In the genomic region with DNA sequence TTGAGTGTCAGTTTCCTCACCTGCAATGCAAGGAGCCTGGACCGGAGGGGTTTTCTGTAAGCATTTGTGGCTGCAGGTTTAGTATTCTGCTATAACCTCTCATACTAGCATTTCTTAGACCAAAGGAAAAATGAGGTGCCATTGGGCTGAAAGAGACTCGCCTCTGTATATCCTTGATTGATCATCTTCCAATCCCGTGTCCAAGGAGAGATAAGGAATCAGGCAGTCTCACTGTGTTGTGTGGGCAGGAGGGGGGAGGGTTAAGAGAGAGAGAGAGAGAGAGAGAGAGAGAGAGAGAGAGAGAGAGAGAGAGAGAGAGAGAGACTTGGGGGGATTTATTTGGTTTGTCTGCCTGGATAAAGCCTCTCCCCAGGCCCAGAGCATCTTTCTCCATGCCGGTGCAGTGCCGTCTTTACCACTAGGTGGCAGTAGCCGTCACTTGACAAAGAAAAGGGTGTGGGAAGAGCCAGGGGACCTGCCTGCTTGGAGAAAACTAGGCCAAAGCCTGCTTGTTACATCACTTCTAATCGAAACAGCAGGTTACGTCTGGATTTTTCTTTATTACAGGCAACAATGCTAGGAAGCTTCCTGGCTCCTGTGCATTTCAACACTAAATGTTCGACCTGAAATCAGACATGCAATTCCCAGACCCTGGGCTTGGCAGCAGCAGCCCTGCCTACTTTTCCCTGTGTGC, we compare ENCODE assay signal across 9 mouse cellular contexts. TPM values are rescaled to one million over a fixed set of nuclear protein-coding genes. Genes with fewer than 3 reads are reported as not detected.
DNase-seq lines count a peak whose midpoint lies in the region; ATAC-seq and TF ChIP-seq lines count a peak whose summit lies in the region.
"Had no signal": no experiment of that assay in that cellular context is flagged by ENCODE, and none has a peak within 500 bp of the region (broad histone marks: within the 10 kb centered on the region; RNA-seq: fewer than 3 reads in every experiment).

No protein-coding gene starts in this region.

- peak; percentile 27; the same call in 1 of the 2 replicates for TF ChIP-seq CTCF in G1E (IDR thresholded peaks at IDR 0.05; ENCODE audit: low read depth, low read length)
- TF ChIP-seq CTCF in heart, postnatal 0 days (IDR thresholded peaks at IDR 0.05; ENCODE audit: low read depth) = peak; percentile 96

- no peaks in the 10 kb centered on the region for H3K36me3 ChIP-seq in G1E (replicated peaks)
- no peaks in the 10 kb centered on the region for H3K36me3 ChIP-seq in forebrain, embryonic 13.5 days (ENCODE audit: poor library complexity, severe bottlenecking)
- H3K36me3 ChIP-seq in heart, postnatal 0 days (replicated peaks; ENCODE audit: control insufficient read depth, insufficient read depth, low read length) = no peaks in the 10 kb centered on the region
- H3K36me3 ChIP-seq in lung, embryonic 16.5 days (ENCODE audit: control insufficient read depth, insufficient read depth, low read length) = no peaks in the 10 kb centered on the region

- no peak overlapping the region for H3K4me3 ChIP-seq in G1E (ENCODE audit: low read depth, low read length)
- no peak overlapping the region for H3K4me3 ChIP-seq in forebrain, embryonic 13.5 days
- no peak overlapping the region for H3K4me3 ChIP-seq in heart, postnatal 0 days (ENCODE audit: low read depth, low read length)
- no peak overlapping the region for H3K4me3 ChIP-seq in lung, embryonic 16.5 days (ENCODE audit: low read length)

- H3K9me3 ChIP-seq in G1E (replicated peaks) = peaks cover 49% of the 10 kb centered on the region
- H3K9me3 ChIP-seq in forebrain, embryonic 13.5 days (replicated peaks) = no peaks in the 10 kb centered on the region
- H3K9me3 ChIP-seq in heart, postnatal 0 days (replicated peaks; ENCODE audit: control insufficient read depth, low read length) = no peaks in the 10 kb centered on the region
- H3K9me3 ChIP-seq in lung, embryonic 16.5 days (ENCODE audit: control insufficient read depth, low read length) = no peaks in the 10 kb centered on the region

- no peak for DNase-seq in G1E (ENCODE audit: low spot score)
- peak; percentile 17 for DNase-seq in c-Kit-negative CD71-positive TER-119-positive erythroid progenitor cells, embryonic 14.5 days (ENCODE audit: low read depth, low spot score)
- DNase-seq in heart, postnatal 0 days (ENCODE audit: low spot score) = peak; percentile 82
- peak; percentile 92 for DNase-seq in layer of hippocampus, adult 11-12 months (ENCODE audit: low spot score)
- peak; percentile 79 for DNase-seq in retina, postnatal 7 days (ENCODE audit: low read depth, low spot score)
- peak; percentile 71 to 84 for DNase-seq in urinary bladder, postnatal 4 days (ENCODE audit: low spot score in 2 of 2)

- H3K9ac ChIP-seq in forebrain, embryonic 13.5 days = peak overlapping the region; percentile 40
- no peak overlapping the region for H3K9ac ChIP-seq in heart, postnatal 0 days (replicated peaks; ENCODE audit: low read depth, low read length)
- no peak overlapping the region for H3K9ac ChIP-seq in lung, embryonic 16.5 days (ENCODE audit: low read length)

- peak overlapping the region; percentile 65; the same call in 1 of the 2 replicates for H3K27ac ChIP-seq in forebrain, embryonic 13.5 days
- no peak overlapping the region for H3K27ac ChIP-seq in heart, postnatal 0 days (ENCODE audit: low read depth)
- H3K27ac ChIP-seq in lung, embryonic 16.5 days (ENCODE audit: low read length) = no peak overlapping the region

- no peak overlapping the region for H3K4me2 ChIP-seq in forebrain, embryonic 13.5 days
- H3K4me2 ChIP-seq in heart, postnatal 0 days (ENCODE audit: low read depth, low read length) = no peak overlapping the region
- no peak overlapping the region for H3K4me2 ChIP-seq in lung, embryonic 16.5 days (ENCODE audit: low read depth, low read length)

- no peaks in the 10 kb centered on the region for H3K27me3 ChIP-seq in G1E (ENCODE audit: insufficient read depth, low read length)
- H3K27me3 ChIP-seq in forebrain, embryonic 13.5 days = no peaks in the 10 kb centered on the region
- H3K27me3 ChIP-seq in heart, postnatal 0 days (ENCODE audit: control insufficient read depth, insufficient read depth, low read length) = no peaks in the 10 kb centered on the region
- H3K27me3 ChIP-seq in lung, embryonic 16.5 days (ENCODE audit: control insufficient read depth, insufficient read depth, low read depth, low read length) = no peaks in the 10 kb centered on the region

- no peak for ATAC-seq in G1E (ENCODE audit: extremely low read depth, insufficient number of reproducible peaks, low FRiP score, poor library complexity, severe bottlenecking)
- ATAC-seq in forebrain, embryonic 13.5 days = peak; percentile 95
- peak; percentile 70; the same call in 1 of the 2 replicates for ATAC-seq in heart, postnatal 0 days (ENCODE audit: insufficient read depth, low read depth)
- ATAC-seq in lung, embryonic 16.5 days (ENCODE audit: low read depth) = peak; percentile 65; the same call in 1 of the 2 replicates

- TF ChIP-seq EP300 in heart, postnatal 0 days (IDR thresholded peaks at IDR 0.05; ENCODE audit: low read depth) = no peak

- 34% methylated on average over 9 of the region's 9 CpGs for WGBS in forebrain, embryonic 13.5 days
- 33% methylated on average over 9 of the region's 9 CpGs for WGBS in heart, postnatal 0 days
- 20% methylated on average over 9 of the region's 9 CpGs for WGBS in lung, embryonic 16.5 days

- H3K4me1 ChIP-seq in G1E (ENCODE audit: insufficient read depth, low read depth, low read length) = no peaks in the 10 kb centered on the region
- H3K4me1 ChIP-seq in forebrain, embryonic 13.5 days = peaks cover 12% of the 10 kb centered on the region; the same call in 1 of the 2 replicates
- H3K4me1 ChIP-seq in heart, postnatal 0 days (ENCODE audit: control insufficient read depth, insufficient read depth) = no peaks in the 10 kb centered on the region
- H3K4me1 ChIP-seq in lung, embryonic 16.5 days (replicated peaks; ENCODE audit: control insufficient read depth, insufficient read depth, low read length) = no peaks in the 10 kb centered on the region

RNA-seq across cellular contexts. Expression of a gene that starts 56.1 kb away (rescaled TPM):
- total RNA-seq in G1E (2014; fragmentation: Nextera tagmentation) (not detected in 2 replicates), G1E (2017) (0.23 TPM in 1 of 2 replicates, not detected in the other)
- not detected in 2 replicates for polyA plus RNA-seq in G1E (2012)
- polyA plus RNA-seq in forebrain, embryonic 13.5 days (2015; fragmentation: Nextera tagmentation; extraction: Ambion mirVana) = 0.10 and 0.31 TPM in 2 replicates
- total RNA-seq in heart, postnatal 0 days (2014; rRNA removed; ENCODE audit: low replicate concordance) = not detected in 2 replicates
- polyA plus RNA-seq in heart, postnatal 0 days (2015; fragmentation: Nextera tagmentation; extraction: Ambion mirVana) = 0.07 and 0.34 TPM in 2 replicates
- 0.09 TPM in 1 of 2 replicates, not detected in the other for polyA plus RNA-seq in lung, embryonic 16.5 days (2015; fragmentation: Nextera tagmentation; extraction: Ambion mirVana)
- polyA plus RNA-seq: liver, embryonic 16.5 days had no signal
